8 mouse cellular contexts compared by ENCODE assay signal in the genomic region with DNA sequence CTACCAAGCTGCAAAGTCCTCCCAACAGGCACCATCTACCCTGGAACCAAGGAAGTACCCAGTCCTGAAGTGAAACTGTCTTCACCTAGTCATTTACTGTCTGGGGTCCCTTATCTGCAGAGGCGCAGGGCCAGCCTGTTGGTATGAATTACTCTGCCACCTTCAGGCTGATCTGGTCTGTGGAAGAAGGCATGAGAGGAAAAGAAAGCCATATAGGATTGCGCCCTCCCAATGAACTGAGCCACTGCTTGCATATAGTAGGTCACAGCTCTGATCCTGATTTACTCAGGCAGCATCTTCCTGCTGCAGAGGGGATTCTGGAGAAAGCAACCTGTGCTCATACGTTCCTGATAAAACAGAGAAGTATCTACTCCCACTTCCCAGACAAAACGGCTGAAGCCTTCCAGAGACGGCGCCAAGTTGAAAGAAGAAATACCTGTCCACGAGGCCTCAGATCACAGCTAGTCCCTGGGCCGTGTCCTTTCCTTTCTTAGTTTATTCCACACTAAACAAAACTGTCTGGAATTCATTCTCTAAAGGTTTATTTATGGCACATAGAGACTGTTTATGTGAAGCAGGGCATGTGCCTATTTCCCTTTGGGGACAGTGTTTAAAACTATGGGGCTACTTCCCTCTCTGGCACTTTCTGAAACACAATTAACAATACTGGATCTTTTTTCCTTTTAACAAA.
DNase-seq lines count a peak whose midpoint lies in the region; ATAC-seq lines count a peak whose summit lies in the region.

No protein-coding gene starts in this region.

- 39% methylated on average over 8 of the region's 8 CpGs for WGBS in kidney, embryonic 16.5 days
- WGBS in hindbrain, embryonic 14.5 days: 66% methylated on average over 8 of the region's 8 CpGs

- no peak for DNase-seq in kidney, postnatal 14 days
- DNase-seq in hindbrain, embryonic 14.5 days (ENCODE audit: low spot score): peak; percentile 33
- DNase-seq in lung, postnatal 4 days: peak; percentile 28 to 38
- peak; percentile 56 for DNase-seq in thymus, postnatal 4 days
- no peak for DNase-seq in T-cell, adult 2 months (ENCODE audit: low spot score)
- no peak for DNase-seq in gastrocnemius, adult 18-20 months (ENCODE audit: low spot score)

- H3K27me3 ChIP-seq in kidney, embryonic 16.5 days (ENCODE audit: insufficient read depth, low read length): no peaks in the 10 kb centered on the region
- no peaks in the 10 kb centered on the region for H3K27me3 ChIP-seq in hindbrain, embryonic 14.5 days (ENCODE audit: control insufficient read depth, insufficient read depth, low read length)

- H3K27ac ChIP-seq in kidney, embryonic 16.5 days (ENCODE audit: low read length): peak overlapping the region; percentile 72
- H3K27ac ChIP-seq in hindbrain, embryonic 14.5 days: no peak overlapping the region

- H3K9me3 ChIP-seq in kidney, embryonic 16.5 days (ENCODE audit: low read length): no peaks in the 10 kb centered on the region
- no peaks in the 10 kb centered on the region for H3K9me3 ChIP-seq in hindbrain, embryonic 14.5 days (ENCODE audit: control insufficient read depth, low read length)

- H3K36me3 ChIP-seq in kidney, embryonic 16.5 days (ENCODE audit: insufficient read depth, low read length): peaks cover 25% of the 10 kb centered on the region
- H3K36me3 ChIP-seq in hindbrain, embryonic 14.5 days (replicated peaks; ENCODE audit: control insufficient read depth, insufficient read depth): peaks cover 60% of the 10 kb centered on the region

- peak; percentile 79 for ATAC-seq in kidney, embryonic 16.5 days (ENCODE audit: low FRiP score, low TSS enrichment)
- peak; percentile 87 for ATAC-seq in common myeloid progenitor, adult 5-6 weeks (replicated peaks; ENCODE audit: low read depth, poor library complexity, severe bottlenecking)
- peak; percentile 27; the same call in 1 of the 2 replicates for ATAC-seq in hindbrain, embryonic 14.5 days (ENCODE audit: low FRiP score)

- H3K4me1 ChIP-seq in kidney, embryonic 16.5 days (ENCODE audit: insufficient read depth, low read length): peaks cover 27% of the 10 kb centered on the region
- H3K4me1 ChIP-seq in hindbrain, embryonic 14.5 days (replicated peaks; ENCODE audit: control insufficient read depth, insufficient read depth, low read length): no peaks in the 10 kb centered on the region

- no peak overlapping the region for H3K9ac ChIP-seq in kidney, embryonic 16.5 days (replicated peaks; ENCODE audit: low read length)
- no peak overlapping the region for H3K9ac ChIP-seq in hindbrain, embryonic 14.5 days

- no peak overlapping the region for H3K4me3 ChIP-seq in kidney, embryonic 16.5 days (ENCODE audit: low read length)
- no peak overlapping the region for H3K4me3 ChIP-seq in hindbrain, embryonic 14.5 days (replicated peaks; ENCODE audit: low read length)

- H3K4me2 ChIP-seq in kidney, embryonic 16.5 days (replicated peaks; ENCODE audit: low read depth, low read length): no peak overlapping the region
- H3K4me2 ChIP-seq in hindbrain, embryonic 14.5 days (replicated peaks): no peak overlapping the region

Comparison
In these comparisons a context has a peak if more than half of its experiments do, and no peak if none do; other contexts are left out.
1. ATAC-seq: peak in every context shown above with its lines; median percentile 87 in common myeloid progenitor, adult 5-6 weeks; 79 in kidney, embryonic 16.5 days; 27 in hindbrain, embryonic 14.5 days.
2. DNase-seq: peak in hindbrain, embryonic 14.5 days (single experiment), lung, postnatal 4 days (2 of 2) and thymus, postnatal 4 days (single experiment); none in kidney, postnatal 14 days (single experiment), T-cell, adult 2 months (single experiment) and gastrocnemius, adult 18-20 months (single experiment).